Mouse (Mus musculus) right cerebral cortex, adult 2 months (tissue): ENCODE data around the gene Trub2.
"Not testable (repeated sequence)": the region's sequence is repeated elsewhere in the genome, so short reads cannot be mapped to it uniquely, and the experiment has no call there.

Experiments used
- DNase-seq, 2 experiments: peaks; one replicate each; pipeline ENCODE4 v3.0.0; 2021 to 2022; ENCODE audit warnings: low spot score in 2 of 2

Trub2 gene

DNA sequence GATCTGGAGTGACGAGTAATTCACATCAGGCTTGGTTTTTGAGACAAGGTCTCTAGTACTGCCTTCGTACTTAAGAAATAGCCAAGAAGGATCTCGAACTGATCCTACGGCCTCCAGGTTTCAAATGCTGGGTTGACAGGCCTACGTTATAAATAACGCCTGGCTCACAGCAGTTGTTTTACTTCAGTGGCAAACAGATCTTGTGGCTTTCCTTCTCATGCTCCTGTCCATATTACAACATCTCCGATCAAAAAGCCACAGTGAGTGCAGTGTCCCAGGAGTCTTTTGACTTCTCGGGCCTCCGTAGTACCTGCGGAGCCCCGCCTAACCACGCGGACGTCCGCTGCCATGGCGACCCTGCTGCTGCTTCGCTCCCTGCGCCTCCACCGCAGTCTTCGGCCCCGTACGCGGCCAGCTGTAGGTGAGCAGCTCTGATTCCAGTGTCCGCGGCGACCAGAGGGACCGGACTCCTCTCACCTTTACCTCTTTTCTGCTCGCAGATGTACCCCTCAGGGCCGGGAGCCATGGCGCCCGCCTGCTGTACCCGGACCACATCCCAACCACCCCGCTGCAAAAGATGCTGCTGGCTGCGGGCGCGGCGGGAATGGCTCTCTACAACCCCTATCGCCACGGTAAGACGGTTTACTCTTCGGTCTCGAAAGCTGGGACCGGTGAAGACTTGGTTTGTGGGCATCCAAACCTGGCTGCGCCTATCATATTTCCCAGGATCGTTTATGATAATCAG is at the start of gene Trub2:
Trub2 (minus strand) TSS at position 566 of the 745 bp plus-strand sequence.
- DNase-seq: peak; percentile 90 to 94

DNA sequence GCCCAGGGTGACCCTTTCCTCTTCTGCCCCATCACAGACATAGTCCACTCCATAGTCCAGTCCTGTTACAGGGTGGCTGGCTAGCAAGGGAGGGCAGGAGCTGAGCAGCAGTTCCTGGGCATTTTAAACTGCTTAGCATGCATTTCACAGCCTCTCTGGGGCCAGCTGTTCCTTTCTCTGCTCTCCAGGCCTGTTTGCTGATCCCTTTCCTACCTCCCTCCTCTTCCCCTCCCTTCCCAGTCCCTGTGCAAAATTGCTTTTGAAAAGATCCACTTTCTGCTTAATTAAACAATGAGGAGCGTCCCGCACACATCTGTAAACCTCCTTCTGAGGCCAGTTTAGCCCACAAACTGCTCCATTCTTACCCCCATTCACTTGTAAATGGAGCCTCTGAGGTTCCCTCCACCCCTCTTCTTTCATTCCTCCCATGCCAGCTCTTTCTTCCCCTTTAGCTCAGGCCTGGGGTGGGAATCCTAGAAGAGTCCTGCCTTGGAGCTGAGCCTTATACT is 47.1 kb upstream of the Trub2 start:
- DNase-seq: no peak

DNA sequence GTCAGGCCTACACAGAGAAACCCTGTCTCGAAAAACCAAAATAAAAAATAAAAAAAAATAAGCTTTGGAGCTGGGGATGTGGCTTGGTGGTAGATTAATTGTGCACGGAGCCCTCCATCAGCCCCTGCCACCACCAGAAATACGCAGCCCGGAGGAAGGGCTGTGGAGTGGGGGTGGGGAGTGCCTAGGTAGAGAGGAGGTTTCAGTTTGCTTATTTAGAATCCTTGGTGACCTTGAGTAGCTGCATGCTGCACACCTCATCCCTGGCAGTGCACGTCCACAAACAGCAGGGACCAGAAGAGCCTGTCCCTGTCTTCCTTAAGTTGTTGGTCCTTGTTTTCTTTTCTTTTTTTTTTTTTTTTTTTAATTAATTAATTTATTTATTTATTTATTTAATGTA is 45.5 kb upstream of the Trub2 start:
- DNase-seq: no peak

DNA sequence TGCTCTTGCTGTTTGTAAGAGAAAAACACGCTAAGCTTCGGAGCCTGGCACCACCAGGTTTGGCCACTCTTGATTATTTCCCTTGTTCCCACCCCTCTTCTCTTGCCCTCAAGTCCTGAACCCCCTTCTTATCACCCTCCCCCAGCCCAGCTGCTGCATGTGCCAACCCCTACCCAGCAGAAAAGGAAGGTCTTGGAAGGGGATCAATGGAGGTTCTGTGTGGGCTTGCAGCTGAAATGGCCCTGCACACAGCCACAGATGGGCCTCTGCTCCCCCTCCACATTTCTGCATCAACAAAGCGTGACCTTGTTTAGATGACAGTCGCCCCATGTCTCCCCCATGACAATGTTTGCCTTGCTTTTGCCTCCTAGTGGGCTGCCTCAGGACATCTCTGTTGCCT is 42.8 kb upstream of the Trub2 start:
- DNase-seq: no peak

DNA sequence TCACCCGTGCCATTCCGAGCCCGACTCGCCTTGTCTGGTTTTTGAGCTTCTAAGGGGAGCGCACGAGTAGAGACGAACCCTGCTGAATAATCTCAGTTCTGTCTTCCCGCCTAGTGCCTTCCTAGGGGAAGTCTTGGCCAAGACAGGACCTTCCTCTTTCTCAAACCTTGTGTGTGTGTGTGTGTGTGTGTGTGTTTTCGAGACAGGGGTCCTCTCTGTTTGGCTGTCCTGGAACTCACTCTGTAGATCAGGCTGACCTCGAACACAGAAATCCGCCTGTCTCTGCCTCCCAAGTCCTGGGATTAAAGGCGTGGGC is 39.4 kb upstream of the Trub2 start:
- DNase-seq: no peak

DNA sequence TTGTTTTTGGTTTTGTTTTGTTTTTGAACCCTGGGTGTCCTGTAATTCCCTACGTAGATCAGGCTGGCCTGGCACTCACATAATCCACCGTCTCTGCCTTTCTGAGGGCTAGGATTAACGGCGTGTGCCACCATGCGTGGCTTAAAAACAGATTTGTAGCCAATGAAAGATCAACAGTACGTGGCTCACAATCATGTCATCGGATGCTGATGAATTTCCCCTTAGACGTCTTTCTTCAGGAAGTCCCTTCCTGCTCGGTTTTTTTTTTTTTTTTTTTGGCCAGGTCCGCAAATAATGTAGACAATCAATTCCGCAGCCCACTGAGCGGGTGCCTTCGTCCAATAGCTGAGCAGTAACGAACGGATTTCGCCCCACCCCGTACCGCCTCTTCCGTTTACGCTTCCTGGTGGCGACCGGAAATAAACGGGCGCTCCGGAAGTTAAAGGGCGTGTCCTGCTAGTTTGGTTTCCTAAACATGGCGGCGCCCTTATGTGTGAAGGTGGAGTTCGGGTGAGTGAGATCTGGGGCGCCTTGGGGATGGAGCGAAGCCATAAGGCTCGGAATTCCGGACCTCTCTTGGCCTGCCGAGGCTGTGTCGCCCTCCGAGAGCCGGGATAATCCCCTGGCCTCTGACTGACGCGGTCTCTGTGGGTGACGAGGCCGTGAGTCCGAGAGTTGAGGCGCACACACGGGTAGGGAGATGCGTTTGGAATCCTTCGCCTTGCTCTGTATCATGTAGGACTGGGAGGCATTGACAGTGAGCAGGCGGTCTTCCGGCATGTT is 38.8 kb upstream of the Trub2 start:
- DNase-seq: peak; percentile 96 to 97

DNA sequence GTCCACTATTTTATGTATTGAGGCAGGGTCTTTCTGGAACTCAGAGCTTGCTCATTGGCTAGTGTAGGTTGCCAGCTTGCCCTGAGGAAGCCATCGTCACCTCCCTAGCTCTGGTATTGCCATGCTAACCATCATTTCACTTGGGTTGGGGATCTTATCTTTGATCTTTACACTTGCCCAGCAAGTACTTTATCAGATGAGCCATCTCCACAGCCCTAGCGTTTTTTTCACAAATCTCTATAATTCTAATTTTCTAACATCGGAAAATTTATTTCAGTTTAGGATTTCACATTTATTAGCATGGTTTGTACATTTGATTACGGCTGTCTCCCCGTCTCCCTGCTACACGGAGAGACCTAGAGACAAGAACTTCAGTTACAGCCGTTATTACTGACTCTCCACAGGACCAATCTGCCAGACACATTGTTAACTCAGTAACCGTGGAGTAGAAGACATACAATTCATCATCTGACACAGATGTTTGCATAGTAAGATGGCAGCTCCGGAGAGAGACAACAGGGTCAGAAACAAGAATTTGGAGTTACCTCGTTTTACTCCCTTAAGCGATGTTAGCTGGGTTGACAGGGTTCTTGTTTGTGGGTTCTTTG is 38.1 kb upstream of the Trub2 start:
- no peak for DNase-seq

DNA sequence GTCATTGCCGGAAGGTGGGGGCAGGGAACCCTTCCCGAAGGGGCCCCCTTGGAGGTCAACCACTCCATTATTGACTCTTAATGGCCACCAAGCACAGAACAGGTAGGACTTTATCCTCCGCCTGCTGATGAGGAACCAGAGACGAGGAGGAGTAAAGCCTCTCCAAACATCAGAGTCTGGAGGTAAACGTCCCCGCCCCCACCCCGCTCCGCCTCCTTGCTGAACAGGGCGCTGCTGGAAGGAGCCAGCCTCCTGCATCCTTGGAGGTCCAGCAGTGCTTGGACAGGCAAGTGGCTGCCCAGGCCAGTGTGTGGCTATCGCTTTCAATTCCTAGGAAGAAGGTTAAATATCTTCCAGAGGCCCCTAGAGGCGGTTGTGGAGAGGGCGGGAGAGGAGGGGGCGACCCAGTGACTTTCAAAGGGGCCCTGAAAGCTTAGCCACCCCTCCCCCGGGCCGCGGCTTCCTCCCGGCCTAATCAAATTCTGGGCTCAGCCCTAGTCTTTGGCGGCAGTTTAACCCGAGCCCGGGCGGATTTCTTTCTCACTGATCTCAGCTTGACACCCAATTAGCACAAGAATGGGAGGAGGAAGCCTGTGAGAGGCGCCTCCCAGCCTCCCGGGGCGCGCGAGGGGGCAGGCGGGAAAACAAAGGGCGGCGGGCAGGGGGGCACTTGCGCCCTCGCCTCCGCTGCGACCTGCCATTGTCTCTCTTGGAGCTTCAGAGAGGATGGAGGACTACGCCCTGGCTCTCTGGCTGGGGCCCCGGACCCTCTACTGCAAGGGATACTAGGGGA is 31.9 kb upstream of the Trub2 start, which contains the start of gene Urm1:
Urm1 (plus strand) TSS at position 51 of the 793 bp plus-strand sequence.
- DNase-seq: peak; percentile 54 to 66

DNA sequence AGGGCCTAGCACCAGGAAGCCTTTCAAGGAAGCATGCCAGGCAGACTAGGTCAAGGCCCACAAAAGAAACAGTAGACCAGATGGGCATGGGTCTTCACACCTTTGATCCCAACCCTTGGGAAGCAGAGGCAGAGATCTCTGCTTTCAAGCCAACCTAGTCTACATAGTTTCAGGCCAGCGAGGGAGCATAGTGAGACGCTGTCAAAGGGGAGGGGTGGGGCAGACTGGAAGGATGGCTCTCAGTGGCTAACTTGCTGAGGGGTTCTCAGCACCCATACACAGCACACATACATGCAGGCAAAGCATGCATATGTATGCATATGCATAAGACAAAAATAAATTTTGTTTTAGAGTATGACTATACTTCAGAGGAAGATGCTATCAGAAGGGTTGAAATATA is 31.1 kb upstream of the Trub2 start:
- DNase-seq: no peak

DNA sequence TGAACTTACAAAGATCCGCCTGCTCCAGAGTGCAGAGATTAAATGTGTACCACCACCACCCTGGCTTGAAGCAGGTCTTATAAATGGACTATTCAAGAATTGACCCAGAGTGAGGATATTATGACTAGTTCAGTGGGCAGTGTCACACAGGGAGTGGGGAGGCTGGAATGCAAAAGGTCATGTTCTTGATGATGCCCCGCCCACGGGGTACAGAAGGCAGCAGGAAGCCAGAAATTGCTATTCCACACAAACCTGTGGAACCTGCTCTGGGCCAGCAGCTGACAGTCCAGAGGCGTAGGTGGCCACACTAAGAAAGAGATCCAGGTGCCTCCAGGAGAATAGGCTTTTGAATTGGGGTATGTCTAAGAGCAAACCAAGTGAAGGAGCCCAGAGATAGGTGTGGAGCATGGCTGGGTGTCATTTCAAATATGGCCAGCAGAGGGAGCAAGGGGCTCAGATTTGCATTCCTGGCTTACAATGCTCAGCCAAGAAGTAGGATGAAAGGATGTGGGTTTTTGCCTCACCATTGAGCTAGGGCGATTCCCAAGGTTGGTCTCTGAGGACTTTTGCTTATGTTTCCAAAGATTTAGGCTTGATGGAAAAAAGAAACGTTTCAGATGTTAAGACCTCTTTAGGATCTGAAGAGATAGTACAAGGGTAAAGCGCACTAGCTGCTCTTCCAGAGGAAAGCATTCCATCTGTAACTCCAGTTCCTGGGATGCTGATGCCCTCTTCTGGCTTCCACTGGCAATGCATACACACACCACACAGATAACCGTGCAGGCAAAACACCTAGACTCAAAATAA is 29.3 kb upstream of the Trub2 start:
- DNase-seq: peak; percentile 92 to 96

DNA sequence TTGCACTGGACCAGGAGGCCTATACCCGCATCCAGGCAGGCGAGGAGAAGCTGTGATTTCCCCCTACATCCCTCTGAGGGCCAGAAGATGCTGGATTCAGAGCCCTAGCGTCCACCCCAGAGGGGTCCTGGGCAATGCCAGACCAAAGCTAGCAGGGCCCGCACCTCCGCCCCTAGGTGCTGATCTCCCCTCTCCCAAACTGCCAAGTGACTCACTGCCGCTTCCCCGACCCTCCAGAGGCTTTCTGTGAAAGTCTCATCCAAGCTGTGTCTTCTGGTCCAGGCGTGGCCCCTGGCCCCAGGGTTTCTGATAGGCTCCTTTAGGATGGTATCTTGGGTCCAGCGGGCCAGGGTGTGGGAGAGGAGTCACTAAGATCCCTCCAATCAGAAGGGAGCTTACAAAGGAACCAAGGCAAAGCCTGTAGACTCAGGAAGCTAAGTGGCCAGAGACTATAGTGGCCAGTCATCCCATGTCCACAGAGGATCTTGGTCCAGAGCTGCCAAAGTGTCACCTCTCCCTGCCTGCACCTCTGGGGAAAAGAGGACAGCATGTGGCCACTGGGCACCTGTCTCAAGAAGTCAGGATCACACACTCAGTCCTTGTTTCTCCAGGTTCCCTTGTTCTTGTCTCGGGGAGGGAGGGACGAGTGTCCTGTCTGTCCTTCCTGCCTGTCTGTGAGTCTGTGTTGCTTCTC is 27.5 kb upstream of the Trub2 start:
- DNase-seq: no peak

DNA sequence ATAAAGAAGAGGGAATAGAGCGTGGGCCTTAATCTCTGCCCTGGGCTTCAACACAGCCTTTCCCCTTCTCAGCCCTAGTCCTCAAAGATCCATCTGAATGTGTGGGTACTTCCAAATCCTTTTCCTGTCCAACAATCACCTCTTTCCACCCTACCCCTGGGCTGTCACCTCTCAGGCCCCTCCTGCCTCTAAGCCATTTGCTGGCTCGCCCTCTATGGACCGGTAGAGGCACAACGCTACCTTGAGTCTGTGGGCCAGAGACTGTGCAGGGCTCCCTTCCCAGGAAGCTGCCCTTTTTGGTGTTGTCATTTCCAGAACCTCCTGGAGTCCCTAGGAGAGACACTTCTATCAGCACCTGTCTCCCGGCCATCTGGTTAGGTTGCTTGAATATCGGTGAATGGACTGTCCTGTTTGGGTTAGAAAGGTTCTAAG is 15.1 kb upstream of the Trub2 start:
- no peak for DNase-seq

DNA sequence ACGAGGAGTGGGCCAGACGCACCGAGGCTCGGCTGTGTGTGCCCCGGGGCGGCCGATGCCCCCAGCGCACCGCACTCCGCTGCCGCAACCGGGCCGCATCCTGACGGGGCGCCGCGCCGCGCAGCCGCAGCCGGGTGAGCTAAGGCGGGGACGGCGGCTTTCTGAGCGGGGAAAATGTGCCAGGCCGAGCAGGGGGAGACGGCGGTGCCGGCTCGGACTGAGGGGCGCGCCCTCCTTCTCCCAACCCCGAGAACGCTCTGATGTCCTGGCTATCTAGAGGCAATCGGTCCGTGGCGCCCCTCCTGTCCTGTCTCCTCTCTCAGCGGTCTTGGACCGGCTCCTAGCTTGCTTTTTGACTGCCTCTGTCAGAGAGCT is 14.5 kb upstream of the Trub2 start:
- DNase-seq: peak in 1 of 2 experiments; percentile 61

DNA sequence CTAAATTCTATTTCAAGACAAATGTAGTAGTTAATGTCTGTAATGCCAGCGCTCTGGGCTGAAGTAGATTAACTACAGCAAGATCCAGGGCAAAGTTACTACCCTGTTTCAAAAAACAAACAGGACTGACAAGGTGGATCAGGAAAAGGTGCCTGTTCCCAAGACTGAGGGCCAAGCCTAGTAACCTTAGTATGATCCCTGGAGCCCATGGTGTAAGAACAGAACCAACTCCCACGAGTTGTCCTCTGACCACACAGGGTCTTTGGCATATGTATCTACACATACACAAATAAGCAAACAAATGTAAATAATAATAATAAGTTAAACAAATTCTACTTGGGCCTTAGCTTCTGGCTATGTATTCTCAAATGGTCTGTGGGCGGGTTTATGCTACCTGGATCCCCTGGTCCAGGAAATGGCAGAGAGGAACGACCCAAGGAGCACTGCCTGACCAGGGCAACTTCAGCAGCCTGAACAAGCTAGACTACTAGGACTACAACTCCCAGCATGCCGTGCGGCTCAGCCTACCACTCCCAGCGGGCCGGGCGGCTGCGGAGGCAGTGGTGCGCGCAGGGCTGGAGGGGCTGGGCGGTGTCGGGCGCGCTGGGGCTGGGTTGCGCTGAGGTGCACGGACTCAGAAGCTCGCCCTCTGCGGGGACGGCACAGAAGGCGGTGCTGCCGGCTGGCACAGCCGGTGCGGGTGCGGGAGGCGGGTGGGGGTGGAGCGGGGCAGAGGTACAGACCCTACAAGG is 13.9 kb upstream of the Trub2 start, which contains the start of gene Slc27a4:
Slc27a4 (plus strand) TSS at position 560 of the 752 bp plus-strand sequence.
- DNase-seq: peak; percentile 98 to 99

DNA sequence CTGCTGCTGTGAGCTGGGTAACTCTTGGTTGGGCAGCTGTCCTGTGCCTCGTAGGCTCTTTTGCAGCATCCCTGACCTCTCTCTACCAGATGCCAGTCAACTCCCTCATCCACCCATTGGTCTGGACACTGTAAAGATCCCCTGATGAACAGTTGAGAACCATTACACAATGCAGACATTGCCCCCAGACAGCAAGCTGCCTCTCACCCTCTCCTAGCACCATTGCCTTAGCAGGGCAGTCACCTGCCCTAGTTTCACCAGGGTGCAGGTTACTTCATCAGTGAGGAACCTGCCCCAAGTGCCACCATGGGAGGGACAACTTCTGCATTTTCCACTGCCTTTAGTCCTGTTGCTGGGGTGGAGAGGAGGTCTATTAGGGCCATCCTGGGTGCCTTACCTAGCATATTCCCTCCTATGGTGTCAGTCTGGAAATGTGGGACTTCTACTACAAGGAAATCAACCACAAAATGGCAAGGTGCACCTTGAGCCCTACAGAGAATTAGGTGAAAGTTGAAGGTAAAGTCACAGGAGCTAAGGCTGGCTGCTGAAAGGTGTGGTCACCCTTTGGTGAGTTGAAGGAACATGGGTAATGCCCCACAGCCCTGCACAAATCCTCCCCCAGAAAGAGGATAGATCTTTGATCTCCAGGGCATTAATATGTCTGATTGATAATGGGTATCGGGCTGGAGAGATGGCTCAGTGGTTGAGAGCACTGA is 4.6 kb upstream of the Trub2 start:
- no peak for DNase-seq

DNA sequence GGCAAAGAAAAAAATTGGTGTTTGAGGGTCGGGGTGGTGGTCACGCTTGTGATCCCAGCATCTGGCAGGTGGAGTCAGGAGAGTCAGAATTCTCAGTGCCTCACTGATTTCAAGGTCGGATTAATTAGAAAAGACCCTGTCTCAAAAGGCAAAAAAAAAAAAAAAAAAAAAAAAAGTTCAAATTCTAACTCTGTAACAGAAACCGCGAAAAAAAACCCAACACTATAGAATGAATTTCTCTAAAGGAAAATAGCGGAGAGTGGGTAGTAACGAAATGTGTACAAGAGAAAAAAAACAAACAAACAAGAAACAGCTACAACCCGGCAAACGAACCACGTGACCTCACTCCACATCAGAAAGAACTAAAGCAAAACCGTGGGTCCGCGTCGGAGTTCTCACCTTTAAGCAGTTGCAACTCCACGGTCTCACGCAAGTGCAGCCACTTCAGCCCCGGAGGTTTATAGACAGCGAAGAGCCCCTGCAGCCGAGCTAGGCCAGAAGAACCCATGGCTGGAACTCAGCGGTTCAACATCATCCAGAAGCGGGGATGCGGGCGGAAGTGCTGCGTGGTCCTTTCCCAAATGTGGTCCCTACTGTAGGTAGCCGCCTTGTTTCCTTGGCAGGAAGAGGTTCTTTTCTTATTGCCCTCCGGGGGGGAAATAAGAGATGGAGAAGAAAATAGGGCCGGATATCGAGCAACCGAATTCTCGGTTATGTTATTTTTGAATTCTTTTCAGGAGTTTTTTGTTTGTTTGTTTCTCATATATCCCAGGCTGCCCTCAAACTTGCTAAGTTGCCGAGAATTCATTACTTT is 991 bp downstream of the Trub2 start, which contains the start of gene Coq4:
Coq4 (plus strand) TSS at position 390 of the 814 bp plus-strand sequence.
- DNase-seq: peak; percentile 96

DNA sequence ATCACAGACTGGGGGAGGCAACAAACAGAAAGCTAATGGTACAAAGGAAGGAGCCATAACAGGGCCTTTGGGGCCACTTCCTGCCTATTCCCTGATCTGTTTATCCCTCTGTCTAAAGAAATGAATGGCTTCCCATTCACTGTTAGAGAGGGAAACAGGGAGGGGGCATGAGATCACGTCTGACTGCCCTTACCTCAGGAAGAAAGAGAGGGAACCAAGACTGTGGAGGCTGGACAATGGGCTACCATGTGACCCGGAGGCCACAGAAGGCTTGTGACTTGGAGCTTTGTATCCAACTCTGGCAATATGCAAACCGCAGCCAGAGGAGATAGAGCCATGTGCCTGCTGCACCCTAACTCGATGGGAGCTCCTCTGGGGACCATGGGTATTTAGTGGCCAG is 4.0 kb downstream of the Trub2 start:
- no peak for DNase-seq

DNA sequence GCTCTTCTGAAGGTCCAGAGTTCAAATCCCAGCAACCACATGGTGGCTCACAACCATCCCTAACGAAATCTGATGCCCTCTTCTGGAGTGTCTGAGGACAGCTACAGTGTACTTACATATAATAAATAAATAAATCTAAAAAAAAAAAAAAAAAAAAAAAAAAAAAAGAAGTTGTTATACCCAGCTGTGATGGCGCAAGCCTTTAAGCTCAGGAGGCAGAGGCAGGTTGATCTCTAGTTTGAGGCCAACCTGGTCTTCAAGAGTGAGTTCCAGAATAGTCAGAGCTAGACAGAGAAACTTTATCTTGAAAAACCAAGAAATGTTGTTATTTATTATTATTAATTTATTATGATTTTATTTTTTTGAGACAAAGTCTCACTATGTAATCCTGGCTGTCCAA is 7.0 kb downstream of the Trub2 start:
- DNase-seq: not testable (repeated sequence)
